Mouse (Mus musculus) large intestine, adult 2 months (tissue): ENCODE results near the gene Aes. TPM values are rescaled to one million over a fixed set of nuclear protein-coding genes. Genes with fewer than 3 reads are reported as not detected.

Source experiments
- DNase-seq: peaks from one replicate; pipeline ENCODE4 v3.0.0-alpha.2; 2012; ENCODE audit warnings: low read depth, low spot score
- WGBS: fragments of 180-500 bp; shearing (Covaris S2); methylation state at CpG from one replicate; pipeline ENCODE4 v1.1.7; 2018; 5-methylcytosine and 5-hydroxymethylcytosine counted together
- polyA plus RNA-seq: library from polyadenylated mRNA; depleted of rRNA; stranded (reverse); fragments of >200 nt; gene quantifications from 2 replicates; pipeline ENCODE4 v1.2.3, GENCODE M21; 2012

Gene Aes
- polyA plus RNA-seq, 1 experiment = 1,252 TPM

GRCm38 (mm10) chr10:81543633-81544032 is 15.7 kb upstream of the Aes start:
- no peak for DNase-seq
- WGBS = 20% methylated on average over 1 of the region's 1 CpGs

GRCm38 (mm10) chr10:81544296-81545160 is 14.8 kb upstream of the Aes start:
- no peak for DNase-seq
- under 1% methylated on average over 92 of the region's 93 CpGs for WGBS

GRCm38 (mm10) chr10:81545161-81545747 is 14.0 kb upstream of the Aes start, which contains the start of gene Gna11:
Gene Gna11 (minus strand): TSS chr10:81545190.
- DNase-seq = peak; percentile 90
- under 1% methylated on average over 59 of the region's 59 CpGs for WGBS

GRCm38 (mm10) chr10:81546332-81546731 is 13.0 kb upstream of the Aes start:
- DNase-seq = peak; percentile 65
- 46% methylated on average over 5 of the region's 5 CpGs for WGBS

GRCm38 (mm10) chr10:81546788-81547571 is 12.3 kb upstream of the Aes start:
- no peak for DNase-seq
- 63% methylated on average over 13 of the region's 13 CpGs for WGBS

GRCm38 (mm10) chr10:81548944-81549343 is 10.3 kb upstream of the Aes start:
- peak; percentile 86 for DNase-seq
- 37% methylated on average over 5 of the region's 5 CpGs for WGBS

- no peak for DNase-seq
- 15% methylated on average over 7 of the region's 7 CpGs for WGBS
These were observed 9.0 kb upstream of the Aes start for GRCm38 (mm10) chr10:81550257-81550656.

GRCm38 (mm10) chr10:81551597-81552102 is 7.6 kb upstream of the Aes start:
- 1% methylated on average over 12 of the region's 12 CpGs for WGBS
- DNase-seq = no peak

- DNase-seq = no peak
- WGBS = 90% methylated on average over 5 of the region's 5 CpGs
These were observed 6.1 kb upstream of the Aes start for GRCm38 (mm10) chr10:81553232-81553631.

- DNase-seq = no peak
- WGBS = 79% methylated on average over 6 of the region's 6 CpGs
These were observed 5.2 kb upstream of the Aes start for GRCm38 (mm10) chr10:81553807-81554755.

- WGBS = 78% methylated on average over 3 of the region's 3 CpGs
- no peak for DNase-seq
These were observed 3.0 kb upstream of the Aes start for GRCm38 (mm10) chr10:81556282-81556681.

GRCm38 (mm10) chr10:81557491-81557890 is 1.8 kb upstream of the Aes start:
- no peak for DNase-seq
- WGBS = 32% methylated on average over 1 of the region's 1 CpGs

- under 1% methylated on average over 36 of the region's 36 CpGs for WGBS
- no peak for DNase-seq
These were observed 595 bp downstream of the Aes start for GRCm38 (mm10) chr10:81559627-81560539.

- 5% methylated on average over 16 of the region's 16 CpGs for WGBS
- DNase-seq = no peak
These were observed 1.6 kb downstream of the Aes start for GRCm38 (mm10) chr10:81560719-81561459.

GRCm38 (mm10) chr10:81562411-81562810 is 3.1 kb downstream of the Aes start:
- no peak for DNase-seq
- WGBS = 57% methylated on average over 6 of the region's 6 CpGs

- no peak for DNase-seq
- 38% methylated on average over 6 of the region's 6 CpGs for WGBS
These were observed 4.2 kb downstream of the Aes start for GRCm38 (mm10) chr10:81563481-81563880.

GRCm38 (mm10) chr10:81564216-81564615 is 4.9 kb downstream of the Aes start:
- WGBS = 12% methylated on average over 10 of the region's 10 CpGs
- no peak for DNase-seq
